Mouse (Mus musculus): Measurements from ENCODE around the gene Prl8a6. TPM values are rescaled to one million over a fixed set of nuclear protein-coding genes. Genes with fewer than 3 reads are reported as not detected.

Prl8a6 gene
- total RNA-seq (2021) = not detected
- long read RNA-seq, experiment 1 = 0 reads
- long read RNA-seq, experiment 2 = 0 reads

DNA sequence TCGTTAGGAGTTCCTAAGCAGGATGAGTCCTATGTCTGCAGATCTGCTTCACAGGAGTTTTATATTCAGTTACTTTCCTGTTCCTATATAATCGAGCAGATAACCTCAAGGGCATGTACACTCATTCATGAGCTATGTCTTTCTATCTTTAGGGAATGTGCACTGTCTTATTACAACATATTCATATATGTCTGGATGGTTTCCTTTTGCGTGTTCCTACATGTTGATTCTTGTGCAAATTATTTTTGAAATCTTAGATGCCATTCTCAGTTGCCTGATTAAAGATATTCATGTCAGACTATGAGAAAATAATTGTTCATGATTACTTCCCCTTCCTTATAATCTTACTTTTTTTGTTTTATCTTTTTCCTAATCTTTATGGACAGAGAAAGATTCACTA, at the start of gene Prl8a6:
TSS of gene Prl8a6 (minus strand) at position 101 of the 400 bp plus-strand sequence.
- Histone ChIP-seq H3K4me3 (no peak within 1 kb of the TSS), H3K27ac (no peak within 1 kb of the TSS)
- DNase-seq (ENCODE audit: low spot score in 2 of 2) = no peak
- TF ChIP-seq CTCF (conservative IDR thresholded peaks at IDR 0.05) = no peak

- Histone ChIP-seq H3K4me3 (no peak overlapping the region), H3K27ac (no peak overlapping the region)
- no peak for TF ChIP-seq CTCF (conservative IDR thresholded peaks at IDR 0.05)
- DNase-seq (ENCODE audit: low spot score in 2 of 2) = no peak
Observed at GRCm38 (mm10) chr13:27433159-27433558, 5.3 kb downstream of the Prl8a6 start.

DNA sequence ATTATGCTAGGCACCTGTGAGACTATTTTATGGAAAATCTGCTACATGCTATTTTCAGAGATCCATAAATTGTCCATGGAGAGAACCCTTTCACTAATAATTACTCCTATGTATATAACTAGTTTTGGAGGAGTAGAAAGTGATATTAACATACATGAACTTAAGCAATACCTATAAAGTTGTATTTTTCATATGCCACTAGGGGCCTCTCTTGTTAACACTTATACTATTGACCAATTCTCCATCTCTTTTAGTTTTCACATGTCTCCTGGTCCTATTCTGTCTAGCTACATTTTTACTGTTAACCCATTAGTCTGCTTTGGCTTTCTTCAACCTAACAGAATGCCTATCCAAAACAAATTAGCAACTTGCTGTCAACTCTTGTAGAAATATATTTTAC, 24.8 kb downstream of the Prl8a6 start:
- TF ChIP-seq CTCF (conservative IDR thresholded peaks at IDR 0.05) = peak; percentile 57
- no peak overlapping the region for H3K27ac ChIP-seq
- H3K4me3 ChIP-seq = no peak overlapping the region
- DNase-seq (ENCODE audit: low spot score in 2 of 2) = no peak

DNA sequence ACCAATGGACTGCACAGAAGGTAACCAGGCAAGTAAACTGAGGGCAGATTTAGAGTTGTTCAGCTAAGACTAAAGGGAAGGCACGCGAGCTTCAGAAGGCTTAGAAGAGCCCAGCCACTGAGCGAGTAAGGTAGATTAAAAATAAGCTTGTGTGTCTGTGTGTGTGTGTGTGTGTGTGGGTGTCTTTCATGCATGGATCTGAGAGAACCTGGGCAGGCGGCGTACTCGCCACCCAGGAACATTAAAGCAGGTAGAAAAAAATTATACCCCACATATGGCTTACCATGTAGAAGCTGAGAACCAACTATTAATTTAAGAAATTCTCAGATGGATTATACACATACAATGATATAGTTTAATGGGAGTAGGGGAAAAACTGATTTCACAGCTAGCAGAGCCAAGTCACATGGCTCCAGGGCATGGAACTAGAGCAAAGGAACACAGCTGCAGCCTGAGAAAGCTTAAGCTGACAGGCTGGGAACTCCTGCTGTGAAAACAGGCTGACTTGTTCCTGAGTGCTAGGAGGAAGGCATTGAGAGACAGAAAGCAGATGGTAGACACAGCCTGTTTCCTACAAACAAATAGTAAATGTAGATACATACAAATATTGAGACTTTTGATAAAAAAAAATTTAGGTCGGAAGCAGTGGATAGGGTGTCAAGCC, 39.3 kb downstream of the Prl8a6 start:
- H3K4me3 ChIP-seq = no peak overlapping the region
- H3K27ac ChIP-seq = no peak overlapping the region
- no peak for TF ChIP-seq CTCF (conservative IDR thresholded peaks at IDR 0.05)
- peak; percentile 0 to 8 for DNase-seq (ENCODE audit: low spot score in 2 of 2)

- TF ChIP-seq CTCF (conservative IDR thresholded peaks at IDR 0.05) = no peak
- no peak within 1 kb of the TSS for H3K27ac ChIP-seq
- no peak for DNase-seq (ENCODE audit: low spot score in 2 of 2)
- no peak within 1 kb of the TSS for H3K4me3 ChIP-seq
Observed at GRCm38 (mm10) chr13:27390746-27391145, 47.7 kb downstream of the Prl8a6 start, which contains the start of gene Prl2b1. Gene Prl2b1, minus strand, starts transcription at chr13:27390846.

Other genes starting within 250 kb of the Prl8a6 start
- not detected for gene Prl3c1, start 242.0 kb downstream of the Prl8a6 start, total RNA-seq (2021)
- not detected for gene Prl3b1, start 196.8 kb downstream of the Prl8a6 start, total RNA-seq (2021)
- gene Prl3a1, start 179.3 kb downstream of the Prl8a6 start, total RNA-seq (2021) = not detected
- not detected for gene Prl6a1, start 126.1 kb downstream of the Prl8a6 start, total RNA-seq (2021)
- not detected for gene Prl8a2, start 93.0 kb downstream of the Prl8a6 start, total RNA-seq (2021)
- not detected for gene Prl2b1, start 47.8 kb downstream of the Prl8a6 start, total RNA-seq (2021)
- gene Prl8a8, start 74.5 kb upstream of the Prl8a6 start, total RNA-seq (2021) = not detected
- not detected for gene Prl8a9, start 125.9 kb upstream of the Prl8a6 start, total RNA-seq (2021)
- not detected for gene Prl8a1, start 143.5 kb upstream of the Prl8a6 start, total RNA-seq (2021)
- not detected for gene Prl7b1, start 171.9 kb upstream of the Prl8a6 start, total RNA-seq (2021)
- not detected for gene Prl7a1, start 203.8 kb upstream of the Prl8a6 start, total RNA-seq (2021)
- not detected for gene Prl7a2, start 229.3 kb upstream of the Prl8a6 start, total RNA-seq (2021)